Mouse (Mus musculus): ENCODE results near the gene Med12l. TPM values are rescaled to one million over a fixed set of nuclear protein-coding genes. Genes with fewer than 3 reads are reported as not detected.

The Med12l gene
- polyA plus RNA-seq, 1 experiment: 0.01 TPM

DNA sequence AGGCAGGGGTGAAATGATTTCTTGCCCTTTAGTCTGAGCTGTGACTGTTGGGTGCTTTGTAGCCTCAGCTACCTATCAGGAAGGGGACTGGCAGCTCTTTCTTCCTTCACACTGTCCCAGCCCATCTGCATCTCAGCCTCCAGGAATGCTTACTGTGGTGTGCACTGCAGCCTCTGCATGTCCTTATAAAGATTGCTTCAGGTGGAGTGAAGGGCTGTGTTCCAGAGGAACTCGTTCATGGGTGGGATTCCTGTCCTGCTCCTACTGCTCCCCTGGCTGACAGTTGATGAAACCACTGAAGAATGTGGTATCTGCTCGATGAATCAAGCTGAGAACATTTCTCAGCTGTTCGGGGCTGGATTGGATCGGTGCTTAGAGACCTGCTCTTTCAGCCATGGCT, 181.7 kb downstream of the Med12l start:
- TF ChIP-seq USF1 (IDR thresholded peaks at IDR 0.05; ENCODE audit: low read depth) (no peak), TCF12 (IDR thresholded peaks at IDR 0.05; ENCODE audit: insufficient read depth, poor library complexity, severe bottlenecking) (no peak), SRF (IDR thresholded peaks at IDR 0.05; ENCODE audit: control insufficient read depth, insufficient read length, low read depth) (no peak), POLR2AphosphoS2 (IDR thresholded peaks at IDR 0.05; ENCODE audit: insufficient read length, low read depth) (no peak), TCF3 (IDR thresholded peaks at IDR 0.05; ENCODE audit: insufficient read length, low read depth) (no peak), E2F4 (IDR thresholded peaks at IDR 0.05; ENCODE audit: insufficient read depth) (no peak), MYOG (IDR thresholded peaks at IDR 0.05; ENCODE audit: control insufficient read depth in 1 of 3, insufficient read depth in 1 of 3, insufficient read length in 2 of 3, low read depth in 2 of 3) (no peak), CEBPB (IDR thresholded peaks at IDR 0.05; ENCODE audit: insufficient read depth, poor library complexity, severe bottlenecking) (no peak), MYOD1 (IDR thresholded peaks at IDR 0.05; ENCODE audit: control insufficient read depth in 1 of 3, insufficient read length in 2 of 3, low read depth in 2 of 3) (no peak), REST (IDR thresholded peaks at IDR 0.05; ENCODE audit: insufficient read depth, insufficient read length) (no peak), POLR2A (IDR thresholded peaks at IDR 0.05; ENCODE audit: insufficient read length, low read depth) (no peak)
- H3ac ChIP-seq (ENCODE audit: control insufficient read depth, insufficient read length): no peak overlapping the region
- H3K4me3 ChIP-seq: no peak overlapping the region
- no peaks in the 10 kb centered on the region for H3K36me3 ChIP-seq (ENCODE audit: control insufficient read depth, insufficient read depth)
- no peak overlapping the region for H3K4me2 ChIP-seq (ENCODE audit: low read depth)
- no peaks in the 10 kb centered on the region for H3K27me3 ChIP-seq (ENCODE audit: control insufficient read depth, insufficient read depth, insufficient read length)
- no peaks in the 10 kb centered on the region for H3K79me2 ChIP-seq (ENCODE audit: control insufficient read depth, insufficient read depth)

DNA sequence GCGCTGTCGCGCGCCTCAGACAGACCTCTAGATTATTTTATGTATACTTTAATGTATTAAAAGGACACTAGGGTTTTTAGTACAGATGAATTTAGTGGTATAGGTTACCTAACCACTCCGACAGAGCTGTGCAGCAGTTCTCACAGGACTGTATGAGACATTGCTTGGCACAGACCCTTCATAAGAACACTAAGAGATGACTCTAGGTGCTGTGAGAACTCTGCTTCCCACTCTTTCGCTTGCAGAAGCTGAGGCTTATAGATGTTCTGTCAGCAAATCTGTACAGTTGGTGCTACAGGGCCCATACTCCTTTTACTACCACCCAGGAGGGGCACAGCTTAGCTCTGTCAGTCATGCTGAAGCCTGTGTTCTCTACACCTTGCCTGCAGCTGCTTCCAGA, 186.0 kb downstream of the Med12l start:
- H3K36me3 ChIP-seq (ENCODE audit: control insufficient read depth, insufficient read depth): no peaks in the 10 kb centered on the region
- H3K4me3 ChIP-seq: no peak overlapping the region
- no peaks in the 10 kb centered on the region for H3K79me2 ChIP-seq (ENCODE audit: control insufficient read depth, insufficient read depth)
- H3ac ChIP-seq (ENCODE audit: control insufficient read depth, insufficient read length): no peak overlapping the region
- no peak for TF ChIP-seq MAX (IDR thresholded peaks at IDR 0.05; ENCODE audit: low read depth)
- no peak for TF ChIP-seq TCF12 (IDR thresholded peaks at IDR 0.05; ENCODE audit: insufficient read depth, poor library complexity, severe bottlenecking)
- TF ChIP-seq POLR2AphosphoS2 (IDR thresholded peaks at IDR 0.05; ENCODE audit: insufficient read length, low read depth): no peak
- no peak for TF ChIP-seq E2F4 (IDR thresholded peaks at IDR 0.05; ENCODE audit: insufficient read depth)
- no peak for TF ChIP-seq USF1 (IDR thresholded peaks at IDR 0.05; ENCODE audit: low read depth)
- no peak for TF ChIP-seq MYOD1 (IDR thresholded peaks at IDR 0.05; ENCODE audit: control insufficient read depth in 1 of 3, insufficient read length in 2 of 3, low read depth in 2 of 3)
- no peak for TF ChIP-seq MYOG (IDR thresholded peaks at IDR 0.05; ENCODE audit: control insufficient read depth in 1 of 3, insufficient read depth in 1 of 3, insufficient read length in 2 of 3, low read depth in 2 of 3)
- TF ChIP-seq TCF3 (IDR thresholded peaks at IDR 0.05; ENCODE audit: insufficient read length, low read depth): no peak
- no peak for TF ChIP-seq SRF (IDR thresholded peaks at IDR 0.05; ENCODE audit: control insufficient read depth, insufficient read length, low read depth)
- no peak for TF ChIP-seq POLR2A (IDR thresholded peaks at IDR 0.05; ENCODE audit: insufficient read length, low read depth)
- TF ChIP-seq REST (IDR thresholded peaks at IDR 0.05; ENCODE audit: insufficient read depth, insufficient read length): no peak
- no peak for TF ChIP-seq CEBPB (IDR thresholded peaks at IDR 0.05; ENCODE audit: insufficient read depth, poor library complexity, severe bottlenecking)
- H3K27me3 ChIP-seq (ENCODE audit: control insufficient read depth, insufficient read depth, insufficient read length): no peaks in the 10 kb centered on the region
- H3K4me2 ChIP-seq (ENCODE audit: low read depth): no peak overlapping the region

DNA sequence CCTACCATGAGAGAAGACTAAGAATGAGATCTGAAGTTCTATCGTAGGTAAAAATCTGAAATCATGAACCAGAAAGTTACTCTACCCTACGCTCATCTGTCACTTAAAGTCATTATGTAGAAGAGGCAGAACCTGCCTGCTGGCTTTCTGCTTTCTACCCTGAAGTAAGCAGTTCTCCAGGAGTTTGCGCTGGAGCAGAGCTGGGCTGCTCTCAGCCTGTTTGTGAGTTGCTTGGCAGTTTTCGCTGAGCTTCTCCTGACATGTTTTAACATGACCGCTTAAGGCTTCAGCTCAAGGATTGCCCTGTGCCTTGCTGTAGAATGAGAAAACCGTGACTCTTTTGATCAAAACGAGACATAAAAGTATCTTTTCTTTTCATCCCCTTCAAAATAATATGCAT, 188.5 kb downstream of the Med12l start:
- Histone ChIP-seq H3ac (ENCODE audit: control insufficient read depth, insufficient read length) (no peak overlapping the region), H3K4me2 (ENCODE audit: low read depth) (no peak overlapping the region), H3K36me3 (ENCODE audit: control insufficient read depth, insufficient read depth) (no peaks in the 10 kb centered on the region), H3K27me3 (ENCODE audit: control insufficient read depth, insufficient read depth, insufficient read length) (no peaks in the 10 kb centered on the region), H3K79me2 (ENCODE audit: control insufficient read depth, insufficient read depth) (no peaks in the 10 kb centered on the region), H3K4me3 (no peak overlapping the region)
- TF ChIP-seq POLR2A (IDR thresholded peaks at IDR 0.05; ENCODE audit: insufficient read length, low read depth) (no peak), E2F4 (IDR thresholded peaks at IDR 0.05; ENCODE audit: insufficient read depth) (no peak), POLR2AphosphoS2 (IDR thresholded peaks at IDR 0.05; ENCODE audit: insufficient read length, low read depth) (no peak), MYOD1 (IDR thresholded peaks at IDR 0.05; ENCODE audit: control insufficient read depth in 1 of 3, insufficient read length in 2 of 3, low read depth in 2 of 3) (no peak), MAX (IDR thresholded peaks at IDR 0.05; ENCODE audit: low read depth) (no peak), MYOG (IDR thresholded peaks at IDR 0.05; ENCODE audit: control insufficient read depth in 1 of 3, insufficient read depth in 1 of 3, insufficient read length in 2 of 3, low read depth in 2 of 3) (no peak), REST (IDR thresholded peaks at IDR 0.05; ENCODE audit: insufficient read depth, insufficient read length) (no peak), CEBPB (IDR thresholded peaks at IDR 0.05; ENCODE audit: insufficient read depth, poor library complexity, severe bottlenecking) (no peak), TCF3 (IDR thresholded peaks at IDR 0.05; ENCODE audit: insufficient read length, low read depth) (no peak), SRF (IDR thresholded peaks at IDR 0.05; ENCODE audit: control insufficient read depth, insufficient read length, low read depth) (no peak), USF1 (IDR thresholded peaks at IDR 0.05; ENCODE audit: low read depth) (no peak), TCF12 (IDR thresholded peaks at IDR 0.05; ENCODE audit: insufficient read depth, poor library complexity, severe bottlenecking) (no peak)

DNA sequence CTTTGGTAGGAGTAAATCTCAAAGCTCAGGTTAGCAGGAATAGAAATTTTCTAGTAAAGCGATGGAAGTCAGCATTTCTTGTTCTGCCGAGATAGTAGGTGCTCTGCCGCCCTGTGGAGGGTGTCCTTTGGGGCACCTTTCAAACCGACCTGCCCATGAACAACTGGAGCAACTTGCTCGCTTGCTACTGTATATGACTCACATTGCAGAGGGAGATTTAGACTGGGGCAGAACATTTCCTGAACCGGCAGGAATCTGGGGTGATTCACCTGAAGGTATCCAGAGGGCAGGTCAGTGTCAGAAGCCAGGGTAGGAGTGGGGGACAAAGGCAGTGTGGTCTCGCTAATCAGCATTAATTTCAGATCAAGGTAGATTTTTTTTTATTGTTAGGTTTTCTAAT, 189.3 kb downstream of the Med12l start, which contains the start of gene Gpr87:
TSS of gene Gpr87 (minus strand) at position 167 of the 400 bp plus-strand sequence.
- no peak within 1 kb of the TSS for H3K4me2 ChIP-seq (ENCODE audit: low read depth)

More for the DNA sequence above, 189.3 kb downstream of the Med12l start, which contains the start of gene Gpr87:
- no peak within 1 kb of the TSS for H3K4me3 ChIP-seq
- H3ac ChIP-seq (ENCODE audit: control insufficient read depth, insufficient read length): no peak within 1 kb of the TSS
- no peak for TF ChIP-seq TCF3 (IDR thresholded peaks at IDR 0.05; ENCODE audit: insufficient read length, low read depth)
- TF ChIP-seq SRF (IDR thresholded peaks at IDR 0.05; ENCODE audit: control insufficient read depth, insufficient read length, low read depth): no peak
- TF ChIP-seq MAX (IDR thresholded peaks at IDR 0.05; ENCODE audit: low read depth): no peak
- TF ChIP-seq REST (IDR thresholded peaks at IDR 0.05; ENCODE audit: insufficient read depth, insufficient read length): no peak
- TF ChIP-seq POLR2A (IDR thresholded peaks at IDR 0.05; ENCODE audit: insufficient read length, low read depth): no peak
- TF ChIP-seq MYOG (IDR thresholded peaks at IDR 0.05; ENCODE audit: control insufficient read depth in 1 of 3, insufficient read depth in 1 of 3, insufficient read length in 2 of 3, low read depth in 2 of 3): no peak
- TF ChIP-seq E2F4 (IDR thresholded peaks at IDR 0.05; ENCODE audit: insufficient read depth): no peak
- TF ChIP-seq POLR2AphosphoS2 (IDR thresholded peaks at IDR 0.05; ENCODE audit: insufficient read length, low read depth): no peak
- TF ChIP-seq MYOD1 (IDR thresholded peaks at IDR 0.05; ENCODE audit: control insufficient read depth in 1 of 3, insufficient read length in 2 of 3, low read depth in 2 of 3): no peak
- TF ChIP-seq USF1 (IDR thresholded peaks at IDR 0.05; ENCODE audit: low read depth): no peak
- TF ChIP-seq TCF12 (IDR thresholded peaks at IDR 0.05; ENCODE audit: insufficient read depth, poor library complexity, severe bottlenecking): no peak
- TF ChIP-seq CEBPB (IDR thresholded peaks at IDR 0.05; ENCODE audit: insufficient read depth, poor library complexity, severe bottlenecking): no peak
- H3K36me3 ChIP-seq (ENCODE audit: control insufficient read depth, insufficient read depth): no peaks in the 10 kb centered on the region
- no peaks in the 10 kb centered on the region for H3K27me3 ChIP-seq (ENCODE audit: control insufficient read depth, insufficient read depth, insufficient read length)
- H3K79me2 ChIP-seq (ENCODE audit: control insufficient read depth, insufficient read depth): no peaks in the 10 kb centered on the region
